Mouse (Mus musculus): ENCODE results near the gene Wdr27.
"Not testable (repeated sequence)": the region's sequence is repeated elsewhere in the genome, so short reads cannot be mapped to it uniquely, and the experiment has no call there.

Gene Wdr27

GRCm38 (mm10) chr17:14943009-14943728 is at the start of gene Wdr27, which contains the start of gene 1600012H06Rik:
Gene Wdr27 (minus strand): TSS chr17:14943158.
Gene 1600012H06Rik (plus strand): TSS chr17:14943184.
- in situ Hi-C loops (cut with MboI, MseI) = no loop called here

- in situ Hi-C loops (cut with MboI, MseI) = not testable (repeated sequence)
These were observed 49.7 kb upstream of the Wdr27 start for GRCm38 (mm10) chr17:14992522-14993138.

GRCm38 (mm10) chr17:14990116-14990702 is 47.3 kb upstream of the Wdr27 start:
- in situ Hi-C loops (cut with MboI, MseI) = not testable (repeated sequence)

GRCm38 (mm10) chr17:14978362-14979038 is 35.5 kb upstream of the Wdr27 start, which contains the start of the genes 9030025P20Rik and Gm3417:
Gene 9030025P20Rik (plus strand): TSS chr17:14978468.
Gene Gm3417 (minus strand): TSS chr17:14978790.
- in situ Hi-C loops (cut with MboI, MseI) = not testable (repeated sequence)

GRCm38 (mm10) chr17:14977718-14978361 is 34.9 kb upstream of the Wdr27 start:
- in situ Hi-C loops (cut with MboI, MseI) = not testable (repeated sequence)

GRCm38 (mm10) chr17:14968373-14968913 is 25.5 kb upstream of the Wdr27 start:
- in situ Hi-C loops (cut with MboI, MseI) = loop anchor here (25.0 kb wide), 1 partner anchor 769 kb away; no protein-coding TSS in a partner anchor

- in situ Hi-C loops (cut with MboI, MseI) = loop anchor here (25.0 kb wide), 1 partner anchor 776 kb away; no protein-coding TSS in a partner anchor
These were observed 18.7 kb upstream of the Wdr27 start for GRCm38 (mm10) chr17:14961557-14962154.

GRCm38 (mm10) chr17:14960951-14961556 is 18.1 kb upstream of the Wdr27 start, which contains the start of gene Phf10:
Gene Phf10 (minus strand): TSS chr17:14961273.
- in situ Hi-C loops (cut with MboI, MseI) = loop anchor here (25.0 kb wide), 1 partner anchor 776 kb away; no protein-coding TSS in a partner anchor

GRCm38 (mm10) chr17:14960520-14960919 is 17.6 kb upstream of the Wdr27 start:
- in situ Hi-C loops (cut with MboI, MseI) = loop anchor here (25.0 kb wide), 1 partner anchor 777 kb away; no protein-coding TSS in a partner anchor

- in situ Hi-C loops (cut with MboI, MseI) = loop anchor here (10.0 to 25.0 kb wide), 2 partner anchors 45 to 777 kb away; no protein-coding TSS in a partner anchor
These were observed 17.0 kb upstream of the Wdr27 start for GRCm38 (mm10) chr17:14959979-14960378.

GRCm38 (mm10) chr17:14958686-14959327 is 15.8 kb upstream of the Wdr27 start:
- in situ Hi-C loops (cut with MboI, MseI) = loop anchor here (10.0 to 25.0 kb wide), 2 partner anchors 46 to 778 kb away; no protein-coding TSS in a partner anchor

- in situ Hi-C loops (cut with MboI, MseI) = loop anchor here (10.0 to 25.0 kb wide), 2 partner anchors 51 to 784 kb away; no protein-coding TSS in a partner anchor
These were observed 10.5 kb upstream of the Wdr27 start for GRCm38 (mm10) chr17:14953452-14953851.

- in situ Hi-C loops (cut with MboI, MseI) = no loop called here
These were observed 6.3 kb upstream of the Wdr27 start for GRCm38 (mm10) chr17:14949161-14949827.

GRCm38 (mm10) chr17:14944551-14944950 is 1.6 kb upstream of the Wdr27 start:
- in situ Hi-C loops (cut with MboI, MseI) = no loop called here

- in situ Hi-C loops (cut with MboI, MseI) = no loop called here
These were observed 736 bp upstream of the Wdr27 start for GRCm38 (mm10) chr17:14943729-14944059.

- in situ Hi-C loops (cut with MboI, MseI) = not testable (repeated sequence)
These were observed 777 bp downstream of the Wdr27 start for GRCm38 (mm10) chr17:14942181-14942580.

- in situ Hi-C loops (cut with MboI, MseI) = no loop called here
These were observed 6.9 kb downstream of the Wdr27 start for GRCm38 (mm10) chr17:14935841-14936605.

- in situ Hi-C loops (cut with MboI, MseI) = not testable (repeated sequence)
These were observed 7.7 kb downstream of the Wdr27 start for GRCm38 (mm10) chr17:14935280-14935679.

Measured in T-helper 2 cell (primary cell).